Mouse (Mus musculus): ENCODE measurements at regions not wholly inside any gene's neighbourhood (a gene's known extent, or its start where the extent isn't known, plus 50 kb on each side); places are given as distances from the start of the nearest gene placed in this dataset.

DNA sequence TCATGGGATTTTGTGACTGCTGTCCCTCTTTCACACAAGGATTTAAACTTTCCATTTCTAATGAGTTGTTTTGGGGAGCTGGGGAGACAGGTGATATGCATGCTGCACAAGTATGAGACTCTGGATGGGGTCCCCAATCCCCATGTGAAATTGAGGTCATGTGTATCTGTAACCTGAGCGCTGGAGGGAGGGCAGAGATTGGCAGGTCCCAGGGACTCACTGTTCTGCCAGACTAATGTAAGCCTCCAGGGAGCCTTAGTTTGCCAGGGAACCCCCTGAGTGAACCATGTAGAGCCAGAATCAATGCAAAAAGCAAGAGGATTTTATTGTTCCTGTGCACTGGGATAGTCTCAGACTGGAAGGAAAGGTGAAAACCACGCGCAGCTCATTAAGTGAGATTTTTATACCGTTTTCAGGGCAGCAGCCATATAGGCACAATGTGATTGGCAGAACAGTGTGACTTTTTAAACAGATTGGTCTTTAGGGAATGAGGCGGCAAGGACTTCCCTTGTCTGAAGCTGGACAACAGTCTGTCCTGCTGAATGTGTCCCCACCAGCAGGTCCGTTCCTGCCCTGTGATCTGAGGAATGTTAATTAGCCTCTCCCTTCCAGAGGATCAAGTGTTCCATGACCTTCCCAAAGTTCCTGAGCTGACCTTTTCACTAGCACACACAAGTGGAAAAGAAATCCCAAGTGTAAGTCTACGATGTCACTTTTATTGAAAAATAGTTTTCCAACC, 59.9 kb upstream of the Oxgr1 start:
- no peak for DNase-seq (ENCODE audit: low spot score in 2 of 2)

DNA sequence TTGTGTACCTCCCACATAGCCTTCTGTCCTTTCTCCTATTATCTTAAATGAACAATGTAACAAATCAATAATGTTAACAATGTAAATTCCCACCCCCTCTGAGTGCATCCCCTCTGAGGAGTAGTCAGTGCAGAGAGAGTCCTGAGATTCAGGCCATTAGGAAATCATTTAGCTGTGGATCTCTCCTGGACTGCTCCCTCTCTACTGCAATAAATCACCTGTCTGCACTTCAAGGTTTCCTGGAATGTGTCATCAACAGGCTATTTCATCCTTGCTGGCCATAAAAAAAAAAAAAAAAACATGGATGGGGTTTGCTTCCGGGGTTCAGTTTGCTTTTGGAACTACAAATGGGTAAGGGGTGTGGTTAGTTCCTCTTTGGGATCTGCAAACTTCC, 60.5 kb upstream of the Oxgr1 start:
- DNase-seq (ENCODE audit: low spot score in 2 of 2): no peak

DNA sequence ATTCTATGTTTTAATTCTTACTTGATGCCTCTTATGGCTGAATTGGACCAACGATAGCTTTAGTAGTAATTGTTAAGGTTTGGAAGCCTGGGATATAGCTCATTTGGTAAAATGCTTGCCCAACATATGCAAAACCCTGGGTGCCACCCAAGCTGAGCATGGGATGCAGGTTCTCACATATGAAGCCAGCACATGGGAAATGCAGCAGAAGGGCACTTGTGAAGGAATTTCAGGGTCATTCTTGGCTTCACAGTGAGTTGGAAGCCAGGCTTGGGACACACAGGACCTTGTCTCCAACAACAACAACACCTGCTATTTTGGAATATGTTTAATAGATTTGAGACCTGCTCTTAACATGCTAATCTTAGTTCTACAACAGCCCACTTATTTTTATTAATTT, 67.6 kb upstream of the Oxgr1 start:
- no peak for DNase-seq (ENCODE audit: low spot score in 2 of 2)

DNA sequence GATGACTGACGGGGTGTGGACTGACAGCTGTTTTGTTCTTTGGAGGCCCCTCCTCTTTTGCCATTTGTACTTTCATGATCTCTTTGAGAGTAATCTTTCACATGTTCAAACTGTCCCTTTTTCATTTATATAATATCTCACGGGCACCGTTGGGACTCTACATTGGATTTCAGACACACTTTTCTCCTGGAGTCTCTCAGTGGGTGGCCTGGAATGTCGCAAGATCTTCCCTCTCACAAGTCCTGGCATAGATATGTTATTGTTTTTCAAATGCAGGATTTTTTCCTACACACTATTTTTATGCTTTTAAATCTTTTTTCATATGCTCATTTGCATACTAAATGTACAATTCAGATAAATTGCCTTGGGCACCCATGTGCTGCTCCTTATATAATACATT, 71.1 kb upstream of the Oxgr1 start:
- no peak for DNase-seq (ENCODE audit: low spot score in 2 of 2)

DNA sequence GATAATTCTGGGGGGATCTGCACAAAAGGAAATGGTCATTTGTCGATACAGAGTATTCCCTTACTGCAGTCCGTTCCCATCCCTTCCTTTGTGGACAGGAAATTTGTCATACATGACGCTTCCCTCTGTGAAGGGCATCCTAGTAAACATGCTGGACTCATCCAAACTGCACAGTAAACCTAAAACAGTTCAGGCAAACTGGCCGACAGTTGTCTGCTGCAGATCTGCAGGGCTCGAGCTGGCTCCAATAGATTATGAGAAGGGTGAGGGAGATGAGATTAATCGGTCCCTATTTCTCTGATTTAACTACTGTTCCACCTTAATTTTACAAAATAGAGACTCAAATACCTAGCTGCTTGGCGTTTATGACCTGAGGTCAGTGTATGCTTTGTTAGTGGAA, 76.3 kb upstream of the Oxgr1 start:
- no peak for DNase-seq (ENCODE audit: low spot score in 2 of 2)

DNA sequence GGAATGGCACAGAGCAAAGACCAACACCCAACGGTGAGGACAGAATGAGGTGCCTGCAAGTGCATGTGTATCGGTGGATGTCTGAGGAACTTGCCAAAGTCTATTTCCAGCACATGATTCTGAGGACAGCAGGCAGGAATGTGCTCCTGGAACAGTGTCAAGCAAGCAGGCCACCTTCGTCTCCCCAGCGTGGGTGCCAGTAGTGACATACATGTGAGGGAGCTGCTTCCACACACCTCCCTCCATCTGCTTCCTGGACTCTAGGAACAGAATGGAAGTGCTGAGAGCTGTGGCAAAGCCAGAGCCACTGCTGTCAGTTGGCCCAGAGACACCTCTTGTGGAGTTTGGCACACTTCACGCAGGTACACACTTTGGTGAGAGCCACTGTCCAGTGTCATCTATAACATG, 76.9 kb upstream of the Oxgr1 start:
- DNase-seq (ENCODE audit: low spot score in 2 of 2): peak in 1 of 2 experiments; percentile 68

DNA sequence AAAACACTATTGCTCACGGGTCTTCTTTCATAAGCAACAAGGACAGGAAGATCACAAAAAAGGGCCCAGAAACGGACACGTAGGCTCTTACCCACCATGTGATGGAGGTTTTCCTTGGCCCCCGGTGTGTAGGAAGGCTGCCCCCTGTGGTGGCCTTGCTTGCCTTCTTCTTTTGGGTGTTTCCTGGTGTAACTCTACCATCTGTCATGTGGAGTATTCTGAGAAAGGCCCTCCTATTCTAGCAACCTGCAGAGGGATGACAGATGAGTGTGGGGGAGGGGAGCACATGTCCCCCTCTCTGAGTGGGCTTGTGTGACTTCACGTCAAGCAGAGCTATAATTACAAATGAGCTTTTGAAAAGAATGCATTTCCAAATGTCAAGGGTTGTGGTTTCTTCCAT, 77.3 kb upstream of the Oxgr1 start:
- DNase-seq (ENCODE audit: low spot score in 2 of 2): peak in 1 of 2 experiments; percentile 32

DNA sequence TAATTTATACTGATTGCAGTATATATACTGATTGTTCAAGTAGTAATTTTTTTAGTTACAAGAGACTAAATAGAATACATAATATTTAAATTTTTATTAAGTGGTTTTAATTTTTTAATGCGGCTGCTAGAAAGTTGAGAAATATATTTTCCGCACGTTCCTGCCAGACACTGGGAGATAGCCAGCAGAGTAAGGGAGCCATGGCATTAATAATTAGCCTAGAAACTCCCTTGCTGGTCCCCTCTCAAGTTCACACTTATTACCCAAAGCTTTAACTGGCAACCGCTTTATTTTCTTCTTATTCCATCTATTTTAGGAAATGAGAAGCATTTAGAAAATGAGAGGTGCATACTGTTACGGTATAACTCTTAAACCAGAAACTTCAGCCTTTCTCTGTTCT, 78.0 kb upstream of the Oxgr1 start:
- no peak for DNase-seq (ENCODE audit: low spot score in 2 of 2)

DNA sequence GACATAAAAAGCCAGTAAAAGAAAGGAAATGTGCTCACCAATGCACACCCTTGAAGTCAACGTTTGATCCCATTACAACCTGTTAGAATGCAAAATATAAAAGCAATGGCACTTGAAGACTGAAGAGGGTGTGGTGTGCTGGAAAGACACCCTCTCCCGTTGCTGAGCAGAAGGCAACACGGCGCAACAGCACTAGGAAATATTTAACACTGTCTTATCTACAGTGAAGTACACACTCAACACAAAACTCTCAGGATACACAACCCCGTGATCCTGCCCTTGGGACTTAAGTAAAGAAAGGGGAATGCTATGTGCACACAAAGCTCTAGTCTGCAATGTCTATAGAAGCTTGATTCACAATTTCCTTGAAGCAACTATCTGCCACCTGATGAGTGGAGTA, 83.1 kb upstream of the Oxgr1 start:
- no peak for DNase-seq (ENCODE audit: low spot score in 2 of 2)

DNA sequence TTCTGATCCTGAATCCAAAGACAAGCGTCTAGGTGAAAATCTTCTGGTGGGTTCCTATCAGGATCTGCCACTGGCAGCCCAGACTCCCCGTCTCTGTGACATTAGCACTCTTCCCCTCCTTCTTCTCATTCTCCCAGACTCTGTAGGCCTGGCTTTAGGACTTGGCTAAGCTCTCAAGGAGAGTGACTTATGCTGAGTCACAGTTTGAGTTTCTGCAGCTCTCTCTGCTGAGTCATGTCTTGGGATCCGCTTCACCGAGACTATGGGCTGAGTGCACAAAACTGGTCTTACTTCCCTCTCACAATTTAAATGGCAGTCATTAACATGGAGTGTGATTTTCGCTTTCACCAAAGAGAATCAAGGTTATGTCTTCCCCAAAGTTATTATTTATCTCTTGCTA, 85.2 kb upstream of the Oxgr1 start:
- no peak for DNase-seq (ENCODE audit: low spot score in 2 of 2)

DNA sequence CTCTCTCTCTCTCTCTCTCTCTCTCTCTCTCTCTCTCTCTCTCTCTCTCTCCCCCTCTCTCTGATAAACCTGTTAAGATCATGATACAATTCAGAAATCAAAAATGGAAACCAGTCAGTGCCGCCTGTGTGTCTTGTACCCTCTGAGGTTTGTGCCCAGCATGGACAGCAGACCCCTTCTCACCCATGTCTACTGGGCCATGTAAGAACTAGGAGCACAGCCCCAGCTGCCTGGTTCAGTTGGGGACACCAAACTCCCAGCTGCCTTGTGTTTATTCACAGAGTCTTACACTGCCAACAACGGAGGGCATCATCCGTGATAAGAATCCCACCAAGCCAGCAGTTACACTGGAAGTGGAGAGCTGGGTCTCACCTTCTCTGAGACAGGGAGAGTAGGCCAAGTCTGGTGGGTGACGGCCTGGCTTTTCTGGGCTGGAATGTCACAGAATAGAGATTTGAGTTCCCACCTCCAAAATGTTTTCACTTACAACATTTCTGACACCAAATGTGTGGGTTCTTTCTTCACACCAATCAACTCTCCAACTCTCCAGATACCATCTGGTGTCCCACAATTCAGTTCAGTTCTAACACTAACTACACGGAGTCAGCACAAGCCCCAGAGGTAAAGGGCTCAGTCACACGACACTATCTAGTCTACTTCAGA, 92.2 kb upstream of the Oxgr1 start:
- DNase-seq (ENCODE audit: low spot score in 2 of 2): peak in 1 of 2 experiments; percentile 53

DNA sequence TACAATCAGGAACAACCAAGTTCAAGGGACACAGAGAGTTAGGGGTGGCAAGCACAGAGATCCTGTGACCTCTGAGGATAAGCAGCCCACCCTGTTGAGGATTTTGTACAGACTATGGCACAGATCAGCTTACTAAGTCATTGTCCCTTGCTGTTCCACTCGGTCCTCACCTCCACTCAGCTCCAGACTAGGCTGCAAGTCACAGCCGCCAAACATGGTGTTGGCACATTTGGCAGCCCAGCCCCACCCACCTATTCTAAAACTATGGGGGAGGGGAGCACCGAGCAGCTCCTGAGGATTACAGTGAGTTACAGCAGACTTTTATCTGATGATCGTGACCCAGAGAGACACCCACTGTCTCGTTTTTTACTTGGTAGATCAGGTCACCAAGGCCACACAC, 93.0 kb upstream of the Oxgr1 start:
- DNase-seq (ENCODE audit: low spot score in 2 of 2): no peak

DNA sequence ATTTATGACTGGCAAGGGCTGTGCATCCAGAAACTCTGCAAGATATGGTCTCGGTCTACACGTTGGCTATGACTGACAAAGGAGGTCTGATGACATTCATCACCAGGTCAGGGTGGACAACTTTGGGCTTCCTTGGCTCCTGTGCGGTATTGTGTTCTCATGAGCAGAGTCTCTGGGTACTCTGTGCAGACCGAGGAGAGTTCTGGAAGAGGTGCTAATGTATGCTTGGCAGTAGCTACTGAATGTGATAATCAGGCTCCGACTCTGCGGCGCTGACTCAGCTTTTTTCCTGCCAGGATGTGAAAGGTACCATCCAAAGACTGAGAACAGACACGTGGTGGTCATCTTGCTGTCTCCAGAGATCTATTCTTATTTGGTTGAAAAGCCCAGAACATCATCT, 94.5 kb upstream of the Oxgr1 start:
- DNase-seq (ENCODE audit: low spot score in 2 of 2): peak; percentile 55 to 80

DNA sequence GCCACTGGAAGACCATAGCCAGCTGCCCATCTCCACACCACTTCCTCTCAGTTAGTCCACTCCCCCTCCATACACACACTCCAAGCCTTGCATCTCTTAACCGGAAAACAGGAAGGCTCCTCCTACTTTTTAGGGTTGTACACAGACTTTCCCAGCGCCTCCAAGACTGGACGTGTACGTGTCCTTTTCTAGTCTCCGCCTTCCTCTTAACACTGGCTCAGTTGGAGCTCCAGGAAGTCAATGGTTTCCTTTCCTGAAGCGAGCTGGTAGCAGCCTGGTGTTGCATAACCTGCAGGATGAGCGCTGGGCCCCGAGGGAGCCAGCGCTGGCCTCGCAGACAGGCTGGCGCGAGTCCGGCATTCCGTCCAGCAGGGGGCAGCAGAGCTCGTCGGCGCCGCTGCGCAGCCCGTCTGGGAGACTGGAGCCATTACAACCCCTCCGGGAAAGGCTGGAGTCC, 95.5 kb upstream of the Oxgr1 start:
- peak; percentile 83 to 84 for DNase-seq (ENCODE audit: low spot score in 2 of 2)

DNA sequence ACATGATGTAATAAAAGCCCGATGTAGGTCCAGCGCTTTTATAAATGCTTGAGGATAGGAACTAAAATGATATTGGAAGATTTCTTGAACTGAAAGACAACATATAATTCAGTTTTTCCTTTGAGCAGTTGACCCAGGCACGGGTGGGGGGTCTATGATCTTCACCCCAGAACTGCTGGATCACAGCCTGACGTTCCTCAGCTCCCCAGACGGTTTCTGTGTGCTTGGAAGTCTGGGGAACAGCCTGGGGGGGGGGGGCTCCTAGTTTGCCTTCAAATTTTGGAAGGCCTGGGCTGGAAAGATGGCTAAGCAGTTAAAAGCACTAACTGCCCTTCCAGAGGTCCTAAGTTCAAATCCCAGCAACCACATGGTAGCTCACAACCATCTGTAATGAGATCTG, 96.3 kb upstream of the Oxgr1 start:
- DNase-seq (ENCODE audit: low spot score in 2 of 2): no peak

DNA sequence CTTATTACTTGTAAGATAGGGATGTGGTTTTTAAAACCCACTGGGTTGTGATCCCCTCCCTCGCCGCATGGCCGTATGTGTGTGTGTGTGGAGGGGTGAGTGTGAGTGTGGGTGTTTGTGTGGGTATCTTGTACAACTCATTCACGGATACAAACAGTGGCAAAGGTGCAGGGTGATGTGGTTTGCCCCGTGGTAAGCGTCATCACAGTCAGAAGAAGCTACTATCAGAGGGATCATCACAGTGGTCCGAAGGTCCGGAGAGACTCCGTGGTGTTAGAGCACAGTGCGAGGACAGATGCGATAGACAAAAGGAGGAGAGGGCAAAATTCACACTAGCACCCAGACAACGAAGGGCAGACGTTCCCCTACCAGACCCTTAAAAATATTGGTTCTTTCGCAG, 97.0 kb upstream of the Oxgr1 start:
- no peak for DNase-seq (ENCODE audit: low spot score in 2 of 2)

DNA sequence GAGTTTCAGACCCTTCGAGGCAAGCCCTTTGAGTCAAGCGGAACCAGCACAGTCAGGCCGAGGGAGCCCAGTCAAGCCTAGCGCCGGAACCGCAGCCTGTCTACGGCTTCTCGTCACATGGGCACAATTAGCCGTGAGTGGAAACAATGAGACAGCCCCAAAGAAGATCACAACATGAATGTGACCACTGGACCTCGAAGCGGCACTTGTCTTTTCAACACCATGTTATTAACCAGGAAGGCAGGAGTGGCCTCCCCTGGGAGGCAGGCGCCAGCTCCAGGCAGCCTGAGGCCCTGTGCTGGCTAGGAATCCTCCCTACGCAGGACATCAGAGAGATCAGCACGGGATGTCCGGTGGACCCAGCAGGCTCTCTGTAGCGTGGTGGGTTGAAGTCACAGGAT, 97.4 kb upstream of the Oxgr1 start:
- no peak for DNase-seq (ENCODE audit: low spot score in 2 of 2)

DNA sequence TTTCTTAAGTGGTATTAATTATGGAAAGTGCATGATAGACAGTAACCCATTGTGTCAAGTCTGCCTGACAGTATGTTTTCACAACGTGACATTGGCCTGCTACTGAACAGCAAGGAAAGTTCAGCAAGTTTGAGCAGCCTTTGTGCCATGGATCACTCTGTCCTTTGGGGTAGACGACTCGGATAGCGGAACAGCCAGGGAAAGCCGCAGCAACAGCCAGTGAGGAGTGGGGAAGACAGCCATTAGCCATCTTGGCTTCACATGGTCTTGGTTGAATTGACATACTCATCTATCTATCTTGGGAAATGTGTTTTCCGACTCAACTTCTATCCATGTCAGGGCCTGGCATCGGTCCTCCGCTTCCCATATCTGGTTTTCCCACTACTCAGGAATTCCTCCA, 98.0 kb upstream of the Oxgr1 start:
- DNase-seq (ENCODE audit: low spot score in 2 of 2): no peak

DNA sequence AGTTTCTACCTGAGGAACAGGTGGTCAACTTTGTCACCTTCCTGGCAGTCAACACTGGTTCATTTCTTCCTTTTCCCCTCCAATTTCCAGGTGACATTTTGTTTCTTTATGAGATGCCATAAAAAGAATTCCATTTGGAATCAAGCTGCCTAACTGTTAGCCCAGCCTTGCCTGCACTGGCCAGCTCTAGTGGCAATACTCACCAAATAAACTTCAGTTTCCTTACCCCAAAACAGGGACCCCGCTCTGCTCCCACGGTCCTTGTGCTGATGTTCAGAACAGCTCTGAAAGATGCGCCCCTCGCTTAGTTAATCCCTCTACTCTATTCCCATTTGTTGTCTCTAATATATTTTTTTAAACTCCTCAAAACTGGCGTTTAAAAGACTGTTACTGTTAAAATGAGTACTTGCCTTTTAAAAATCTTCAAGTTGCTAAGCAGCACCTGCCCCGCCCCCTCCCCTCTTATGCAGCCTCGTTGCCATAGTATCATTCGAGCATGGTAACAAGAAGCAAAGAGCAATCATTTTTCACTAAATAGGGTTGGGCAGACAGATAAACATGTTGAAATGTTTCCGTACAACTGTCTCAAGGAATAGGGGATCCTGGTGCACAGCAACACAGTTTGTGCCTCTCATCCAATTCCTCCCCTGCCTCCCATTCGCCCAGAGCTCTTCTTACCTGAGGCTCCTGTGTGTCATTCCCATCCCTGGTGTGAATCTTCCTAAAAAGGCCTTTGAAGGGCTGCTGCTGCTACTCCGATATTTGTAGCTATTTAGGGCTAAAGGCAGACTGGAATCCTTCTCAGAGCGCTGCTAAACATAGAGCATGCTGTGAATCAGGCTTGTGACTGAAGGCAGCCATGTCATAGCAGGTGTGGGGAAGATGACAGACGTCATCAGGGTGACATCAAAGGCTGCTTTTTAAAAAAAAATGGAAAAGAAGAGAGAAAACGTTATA, 98.8 kb upstream of the Oxgr1 start:
- no peak for DNase-seq (ENCODE audit: low spot score in 2 of 2)

DNA sequence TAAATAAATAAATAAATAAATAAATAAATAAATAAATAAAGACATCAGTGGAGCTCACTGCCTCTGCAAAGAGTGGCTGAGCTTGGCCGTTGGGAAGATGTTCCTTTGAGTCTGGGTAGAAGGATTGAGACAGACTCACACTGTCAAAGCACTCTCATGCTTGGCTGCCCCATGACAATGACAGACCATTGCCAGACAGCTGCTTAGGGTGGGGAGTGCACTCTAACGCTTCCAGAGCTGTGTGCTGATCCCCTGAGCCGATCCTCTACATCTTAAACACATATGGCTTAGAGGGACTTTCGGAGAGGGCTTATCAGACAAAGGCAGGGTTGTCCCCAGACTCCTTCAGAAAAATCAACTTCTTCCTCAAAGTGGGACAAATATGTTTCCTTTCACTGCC, 100.0 kb upstream of the Oxgr1 start:
- no peak for DNase-seq (ENCODE audit: low spot score in 2 of 2)

DNA sequence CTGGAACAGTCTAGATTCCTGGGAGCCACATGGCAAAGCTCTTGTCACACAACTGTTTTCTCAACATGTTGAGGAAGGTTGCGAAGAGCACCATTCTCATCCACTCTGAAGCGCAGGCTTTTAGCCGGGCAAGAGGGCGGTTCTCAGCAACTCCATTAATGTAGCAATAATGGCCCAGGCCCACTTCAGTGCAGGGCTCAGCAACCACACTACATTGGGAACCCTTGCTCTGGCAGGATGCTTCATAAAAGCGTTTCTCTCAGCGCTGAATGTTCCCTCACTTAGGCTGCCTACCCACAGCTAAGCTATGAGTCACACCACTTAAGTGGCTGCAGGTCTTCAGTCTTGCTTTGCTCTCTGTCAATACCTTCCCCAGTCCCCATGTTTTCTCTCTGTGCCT, 102.2 kb upstream of the Oxgr1 start:
- peak in 1 of 2 experiments; percentile 39 for DNase-seq (ENCODE audit: low spot score in 2 of 2)

DNA sequence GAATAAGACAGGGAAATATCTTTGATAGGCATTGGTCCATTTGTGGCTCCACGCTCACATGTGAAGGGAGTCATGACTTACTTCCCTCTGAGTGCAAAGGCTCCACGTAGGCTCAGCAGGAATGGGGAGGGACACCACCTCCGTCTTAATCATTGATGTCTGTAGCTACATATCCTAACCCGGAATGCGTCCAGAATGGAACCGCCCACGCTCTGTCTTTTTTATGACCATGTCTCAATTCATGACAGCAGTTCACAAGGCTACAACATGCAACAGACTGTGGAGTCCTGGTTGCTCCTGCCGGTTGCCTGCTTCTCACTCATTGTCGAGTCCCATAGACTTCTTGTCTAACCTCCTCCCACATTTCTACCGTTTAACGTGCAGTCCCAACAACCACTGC, 104.1 kb upstream of the Oxgr1 start:
- DNase-seq (ENCODE audit: low spot score in 2 of 2): no peak

Measured in right cerebral cortex, postnatal 36 days (tissue).